Mouse (Mus musculus) mesoderm, embryonic 11.5 days (tissue): ENCODE measurements around the gene Serpinc1.

Source experiments
- DNase-seq: peaks from one replicate; pipeline ENCODE4 v3.0.0-alpha.2; 2012; ENCODE audit warnings: low read depth, low spot score

Serpinc1 gene

GRCm38 (mm10) chr1:161041261-161042020, 63.1 kb downstream of the Serpinc1 start:
- DNase-seq = no peak

- DNase-seq = no peak
These were observed 68.6 kb downstream of the Serpinc1 start for GRCm38 (mm10) chr1:161046972-161047371.
